Mouse (Mus musculus) CH12.LX (cell line): ENCODE measurements around the gene Mapk13. TPM values are rescaled to one million over a fixed set of nuclear protein-coding genes. Genes with fewer than 3 reads are reported as not detected.

Source experiments
- DNase-seq: peaks from one replicate; pipeline ENCODE4 v3.0.0-alpha.2; 2013; ENCODE audit errors: extremely low read depth
- H3K27ac ChIP-seq: 2 replicates; pipeline ENCODE4 v1.5.1; 2012; ENCODE audit warnings: low read depth, mild to moderate bottlenecking, control low read depth, moderate library complexity; ENCODE audit not compliant: insufficient read depth
- H3K27me3 ChIP-seq: replicated peaks from 2 replicates; pipeline ENCODE3; 2012; ENCODE audit warnings: inconsistent platforms
- H3K36me3 ChIP-seq, 2 experiments: replicated peaks in 1 of 2; 2 replicates each; pipeline versions ENCODE3 to v1.6.1; 2012; ENCODE audit warnings: inconsistent platforms in 1 of 2, low read length in 1 of 2, mild to moderate bottlenecking in 1 of 2, mixed read lengths in 1 of 2, moderate library complexity in 1 of 2; ENCODE audit not compliant: control insufficient read depth in 1 of 2, insufficient read depth in 1 of 2
- H3K4me1 ChIP-seq, 2 experiments: 2 replicates each; pipeline ENCODE4 v1.6.1; 2012; ENCODE audit warnings: inconsistent platforms in 1 of 2, moderate library complexity in 1 of 2; ENCODE audit not compliant: insufficient read depth in 2 of 2, control insufficient read depth in 1 of 2
- H3K4me2 ChIP-seq: 2 replicates; pipeline ENCODE4 v1.6.1; 2012; ENCODE audit warnings: low read depth, mild to moderate bottlenecking, control low read depth; ENCODE audit not compliant: poor library complexity, insufficient read depth, severe bottlenecking
- H3K4me3 ChIP-seq, 3 experiments: fragments of 150-350 bp in 1 of 3; sonication (generic) in 1 of 3; replicated peaks in 1 of 3; 2 replicates each; pipeline versions ENCODE3 to v1.5.1; 2011 to 2012; ENCODE audit warnings: low read depth in 2 of 3, low read length in 2 of 3, mild to moderate bottlenecking in 2 of 3, moderate library complexity in 2 of 3, control low read depth in 1 of 3, improper control_type of control experiment in 1 of 3, inconsistent platforms in 1 of 3, mixed read lengths in 1 of 3; ENCODE audit not compliant: poor library complexity in 1 of 3
- H3K79me2 ChIP-seq: replicated peaks from 2 replicates; pipeline ENCODE4 v1.6.1; 2012; ENCODE audit warnings: mild to moderate bottlenecking, moderate library complexity; ENCODE audit not compliant: control insufficient read depth, poor library complexity, insufficient read depth, severe bottlenecking; ENCODE audit errors: extremely low read depth
- H3K9ac ChIP-seq: 2 replicates; pipeline ENCODE4 v1.6.1; 2012; ENCODE audit warnings: low read depth, mild to moderate bottlenecking, control low read depth, moderate library complexity; ENCODE audit not compliant: insufficient read depth
- H3K9me3 ChIP-seq: replicated peaks from 2 replicates; pipeline ENCODE3; 2012; ENCODE audit warnings: low read length, inconsistent platforms, mixed read lengths
- CTCF ChIP-seq, 2 experiments: IDR thresholded peaks in 1 of 2; conservative IDR thresholded peaks in 1 of 2; 2 replicates each; pipeline ENCODE4 v1.5.1; 2011 to 2012; ENCODE audit warnings: low read depth in 2 of 2, low read length in 2 of 2, improper control_type of control experiment in 1 of 2, inconsistent platforms in 1 of 2, mild to moderate bottlenecking in 1 of 2, moderate library complexity in 1 of 2
- E2F4 ChIP-seq: IDR thresholded peaks from 2 replicates; pipeline ENCODE4 v1.6.1; 2011; ENCODE audit warnings: low read depth, low read length, improper control_type of control experiment; ENCODE audit not compliant: insufficient replicate concordance
- ELF1 ChIP-seq: IDR thresholded peaks from 2 replicates; pipeline ENCODE4 v1.6.1; 2014; ENCODE audit warnings: low read depth, mild to moderate bottlenecking, inconsistent platforms, low read length, improper control_type of control experiment
- EP300 ChIP-seq: IDR thresholded peaks from 2 replicates; pipeline ENCODE4 v1.6.1; 2011; ENCODE audit warnings: low read length, improper control_type of control experiment
- ETS1 ChIP-seq: conservative IDR thresholded peaks from 2 replicates; pipeline ENCODE4 v1.6.1; 2012; ENCODE audit warnings: low read depth, mild to moderate bottlenecking, inconsistent platforms, low read length, improper control_type of control experiment, moderate library complexity
- GABPA ChIP-seq: IDR thresholded peaks from 2 replicates; pipeline ENCODE4 v1.6.1; 2012; ENCODE audit warnings: low read depth, low read length, improper control_type of control experiment, inconsistent platforms; ENCODE audit not compliant: insufficient replicate concordance
- HCFC1 ChIP-seq: IDR thresholded peaks from 2 replicates; pipeline ENCODE4 v1.6.1; 2012; ENCODE audit warnings: low read depth, mild to moderate bottlenecking, inconsistent platforms, low read length, improper control_type of control experiment
- KAT2A ChIP-seq: IDR thresholded peaks from 2 replicates; pipeline ENCODE4 v1.6.1; 2012; ENCODE audit warnings: low read length, improper control_type of control experiment, inconsistent platforms; ENCODE audit not compliant: insufficient replicate concordance
- MAFK ChIP-seq: IDR thresholded peaks from 2 replicates; pipeline ENCODE4 v1.6.1; 2011; ENCODE audit warnings: low read length, improper control_type of control experiment; ENCODE audit not compliant: insufficient replicate concordance
- MAX ChIP-seq: IDR thresholded peaks from 2 replicates; pipeline ENCODE4 v1.6.1; 2011; ENCODE audit warnings: low read length, improper control_type of control experiment
- MAZ ChIP-seq: IDR thresholded peaks from 2 replicates; pipeline ENCODE4 v1.6.1; 2012; ENCODE audit warnings: low read depth, mild to moderate bottlenecking, inconsistent platforms, low read length, improper control_type of control experiment, moderate library complexity
- MEF2A ChIP-seq: IDR thresholded peaks from 2 replicates; pipeline ENCODE4 v1.6.1; 2014; ENCODE audit warnings: low read depth, mild to moderate bottlenecking, inconsistent platforms, low read length, improper control_type of control experiment, borderline replicate concordance
- MXI1 ChIP-seq: IDR thresholded peaks from 2 replicates; pipeline ENCODE4 v1.6.1; 2011; ENCODE audit warnings: mild to moderate bottlenecking, low read depth, low read length, improper control_type of control experiment
- MYC ChIP-seq: IDR thresholded peaks from 2 replicates; pipeline ENCODE4 v1.6.1; 2011; ENCODE audit warnings: low read depth, mild to moderate bottlenecking, improper control_type of control experiment, low read length
- NRF1 ChIP-seq: IDR thresholded peaks from 2 replicates; pipeline ENCODE4 v1.6.1; 2014; ENCODE audit warnings: low read depth, mild to moderate bottlenecking, inconsistent platforms, low read length, improper control_type of control experiment, moderate library complexity
- POLR2AphosphoS2 ChIP-seq: IDR thresholded peaks from 2 replicates; pipeline ENCODE4 v1.6.1; 2011; ENCODE audit warnings: low read depth, low read length, improper control_type of control experiment
- RAD21 ChIP-seq: IDR thresholded peaks from 2 replicates; pipeline ENCODE4 v1.6.1; 2011; ENCODE audit warnings: low read depth, mild to moderate bottlenecking, low read length, improper control_type of control experiment, moderate library complexity
- SIN3A ChIP-seq: IDR thresholded peaks from 2 replicates; pipeline ENCODE4 v1.6.1; 2012; ENCODE audit warnings: low read length, improper control_type of control experiment, inconsistent platforms
- SMC3 ChIP-seq: IDR thresholded peaks from 2 replicates; pipeline ENCODE4 v1.6.1; 2011; ENCODE audit warnings: low read depth, low read length, improper control_type of control experiment
- TBP ChIP-seq: conservative IDR thresholded peaks from 2 replicates; pipeline ENCODE4 v1.6.1; 2011; ENCODE audit warnings: low read depth, low read length, improper control_type of control experiment
- TCF12 ChIP-seq: IDR thresholded peaks from 2 replicates; pipeline ENCODE4 v1.6.1; 2014; ENCODE audit warnings: low read depth, mild to moderate bottlenecking, inconsistent platforms, low read length, improper control_type of control experiment
- ZKSCAN1 ChIP-seq: IDR thresholded peaks from 2 replicates; pipeline ENCODE4 v1.6.1; 2012; ENCODE audit warnings: low read depth, inconsistent platforms, low read length, improper control_type of control experiment, borderline replicate concordance
- ZNF384 ChIP-seq: IDR thresholded peaks from 2 replicates; pipeline ENCODE4 v1.6.1; 2012; ENCODE audit warnings: low read depth, low read length, improper control_type of control experiment, inconsistent platforms
- dilution Hi-C: fragments of 300-500 bp; cut with MboI; formaldehyde crosslinking; loops from 2 replicates; pipeline ENCODE4 v1.14.3; 2020; ENCODE audit warnings: low sequenced_read_pairs; ENCODE audit not compliant: extremely low pct_unique_long_range_greater_than_20kb, extremely low pct_ligation_motif_present
- in situ Hi-C: fragments of 300-500 bp; cut with MboI; formaldehyde crosslinking; loops from 3 replicates; pipeline ENCODE4 v1.14.3; 2019; ENCODE audit warnings: low sequenced_read_pairs, low pct_ligation_motif_present, low pct_unique_long_range_greater_than_20kb, mixed read lengths
- polyA plus RNA-seq: library from polyadenylated mRNA; unstranded; fragments of >175 nt; gene quantifications from 2 replicates; pipeline ENCODE4 v1.2.1, GENCODE M21; 2012; ENCODE audit warnings: low read depth; ENCODE audit not compliant: insufficient read length
- total RNA-seq, 2 experiments: library from RNA; depleted of rRNA; stranded (reverse); fragments of 300-350 nt in 1 of 2; fragments of >200 nt in 1 of 2; gene quantifications; 2 replicates each; pipeline ENCODE4 v1.2.3; 2012 to 2014

Mapk13 gene
- total and polyA plus RNA-seq, 3 experiments = not detected

- peaks cover 7% of the 10 kb centered on the region for H3K9me3 ChIP-seq
- H3K36me3 ChIP-seq = peaks cover 59 to 94% of the 10 kb centered on the region in 2 experiments
- no peaks in the 10 kb centered on the region for H3K27me3 ChIP-seq
- dilution Hi-C loops = no loop called here
- peak in 1 of 2 experiments; percentile 47; a peak in 2 of 4 replicates for TF ChIP-seq CTCF (conservative IDR thresholded peaks at IDR 0.05 in 1 of 2, IDR thresholded peaks at IDR 0.05 in 1 of 2; ENCODE audit: low read depth in 2 of 2, low read length in 2 of 2)
- no peak for TF ChIP-seq EP300
- TF ChIP-seq SMC3 = peak; percentile 48
- peak; percentile 30 for TF ChIP-seq RAD21
- no peak for TF ChIP-seq POLR2AphosphoS2
- H3K9ac ChIP-seq = no peak overlapping the region
- no peaks in the 10 kb centered on the region for H3K79me2 ChIP-seq
- H3K4me2 ChIP-seq = no peak overlapping the region
- peak; percentile 27 for DNase-seq
- peaks cover 0 to 8% of the 10 kb centered on the region in 2 experiments; a peak in 2 of 4 replicates for H3K4me1 ChIP-seq
- no peak overlapping the region for H3K27ac ChIP-seq
- no peak overlapping the region for H3K4me3 ChIP-seq
- in situ Hi-C loops = loop anchor here (5.0 kb wide), 1 partner anchor 47 kb away; no protein-coding TSS in a partner anchor
These were observed 25.2 kb upstream of the Mapk13 start for GRCm38 (mm10) chr17:28743916-28744315.

DNA sequence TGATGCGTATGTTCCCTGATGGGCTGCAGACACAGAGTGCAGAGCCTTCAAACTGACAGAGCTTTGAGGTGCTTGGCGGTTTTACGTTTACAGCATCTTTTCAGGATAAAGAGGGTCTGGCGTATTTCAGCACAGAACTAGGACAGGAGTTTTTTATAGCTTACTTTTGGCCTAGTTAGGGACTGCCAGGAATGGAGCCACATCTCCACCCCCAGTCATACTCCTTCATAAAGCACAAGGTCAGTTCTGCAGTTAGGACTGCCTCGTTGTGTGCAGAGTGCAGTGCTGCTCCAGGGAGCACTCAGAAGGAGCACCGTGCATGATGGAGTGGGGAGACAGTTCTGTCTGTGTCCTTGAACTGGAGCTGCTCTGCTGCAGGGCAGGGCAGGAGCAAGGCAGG, 23.3 kb upstream of the Mapk13 start:
- no peak overlapping the region for H3K9ac ChIP-seq
- peaks cover 7% of the 10 kb centered on the region for H3K9me3 ChIP-seq
- in situ Hi-C loops (no loop called here), dilution Hi-C loops (no loop called here)
- H3K36me3 ChIP-seq = peaks cover 50 to 78% of the 10 kb centered on the region in 2 experiments
- no peak overlapping the region for H3K4me2 ChIP-seq
- no peaks in the 10 kb centered on the region for H3K27me3 ChIP-seq
- H3K27ac ChIP-seq = no peak overlapping the region
- no peaks in the 10 kb centered on the region for H3K79me2 ChIP-seq
- no peak for DNase-seq
- TF ChIP-seq E2F4 (no peak), ELF1 (no peak), ETS1 (no peak), GABPA (no peak), KAT2A (no peak), MYC (no peak), MAFK (no peak), NRF1 (no peak), TCF12 (no peak), SIN3A (no peak), ZNF384 (no peak), ZKSCAN1 (no peak), MXI1 (no peak), HCFC1 (no peak), RAD21 (no peak), MAX (no peak), MAZ (no peak), MEF2A (no peak), TBP (no peak), POLR2AphosphoS2 (no peak)
- peaks cover 0 to 8% of the 10 kb centered on the region in 2 experiments; a peak in 2 of 4 replicates for H3K4me1 ChIP-seq
- no peak overlapping the region for H3K4me3 ChIP-seq
